Mouse (Mus musculus): ENCODE data around the gene Ago4. TPM values are rescaled to one million over a fixed set of nuclear protein-coding genes. Genes with fewer than 3 reads are reported as not detected.

Gene Ago4
- polyA plus RNA-seq, 1 experiment, result not detected

- WGBS, result 66% methylated on average over 6 of the region's 6 CpGs
- TF ChIP-seq POLR2A (IDR thresholded peaks at IDR 0.05; ENCODE audit: insufficient read depth, low read depth, low read length) (no peak), CTCF (IDR thresholded peaks at IDR 0.05; ENCODE audit: insufficient read depth, low read depth, low read length) (no peak)
- Histone ChIP-seq H3K27ac (ENCODE audit: insufficient read depth, low read depth, low read length) (no peak overlapping the region), H3K4me3 (ENCODE audit: insufficient read depth, low read depth, low read length) (no peak overlapping the region), H3K4me1 (ENCODE audit: control insufficient read depth, insufficient read depth, low read length) (no peaks in the 10 kb centered on the region)
Measured at GRCm38 (mm10) chr4:126502141-126502976, 30.9 kb downstream of the Ago4 start.

- TF ChIP-seq CTCF (IDR thresholded peaks at IDR 0.05; ENCODE audit: insufficient read depth, low read depth, low read length), result no peak
- WGBS, result 87% methylated on average over 1 of the region's 1 CpGs
- Histone ChIP-seq H3K27ac (ENCODE audit: insufficient read depth, low read depth, low read length) (no peak overlapping the region), H3K4me1 (ENCODE audit: control insufficient read depth, insufficient read depth, low read length) (no peaks in the 10 kb centered on the region), H3K4me3 (ENCODE audit: insufficient read depth, low read depth, low read length) (no peak overlapping the region)
Measured at GRCm38 (mm10) chr4:126498601-126499000, 34.7 kb downstream of the Ago4 start.

- no peaks in the 10 kb centered on the region for H3K4me1 ChIP-seq (ENCODE audit: control insufficient read depth, insufficient read depth, low read length)
- no peak for TF ChIP-seq CTCF (IDR thresholded peaks at IDR 0.05; ENCODE audit: insufficient read depth, low read depth, low read length)
- TF ChIP-seq POLR2A (IDR thresholded peaks at IDR 0.05; ENCODE audit: insufficient read depth, low read depth, low read length), result no peak
- 92% methylated on average over 2 of the region's 2 CpGs for WGBS
- H3K4me3 ChIP-seq (ENCODE audit: insufficient read depth, low read depth, low read length), result no peak overlapping the region
- H3K27ac ChIP-seq (ENCODE audit: insufficient read depth, low read depth, low read length), result no peak overlapping the region
Measured at GRCm38 (mm10) chr4:126496963-126497362, 36.3 kb downstream of the Ago4 start.

- no peak for TF ChIP-seq CTCF (IDR thresholded peaks at IDR 0.05; ENCODE audit: insufficient read depth, low read depth, low read length)
- H3K27ac ChIP-seq (ENCODE audit: insufficient read depth, low read depth, low read length), result no peak overlapping the region
- WGBS, result 50% methylated on average over 5 of the region's 5 CpGs
- no peaks in the 10 kb centered on the region for H3K4me1 ChIP-seq (ENCODE audit: control insufficient read depth, insufficient read depth, low read length)
- H3K4me3 ChIP-seq (ENCODE audit: insufficient read depth, low read depth, low read length), result no peak overlapping the region
Measured at GRCm38 (mm10) chr4:126495942-126496790, 37.1 kb downstream of the Ago4 start.

- 69% methylated on average over 5 of the region's 5 CpGs for WGBS
- Histone ChIP-seq H3K4me3 (ENCODE audit: insufficient read depth, low read depth, low read length) (no peak overlapping the region), H3K27ac (ENCODE audit: insufficient read depth, low read depth, low read length) (no peak overlapping the region), H3K4me1 (ENCODE audit: control insufficient read depth, insufficient read depth, low read length) (no peaks in the 10 kb centered on the region)
- TF ChIP-seq CTCF (IDR thresholded peaks at IDR 0.05; ENCODE audit: insufficient read depth, low read depth, low read length) (no peak), POLR2A (IDR thresholded peaks at IDR 0.05; ENCODE audit: insufficient read depth, low read depth, low read length) (no peak)
Measured at GRCm38 (mm10) chr4:126495453-126495852, 37.8 kb downstream of the Ago4 start.

- 80% methylated on average over 4 of the region's 4 CpGs for WGBS
- Histone ChIP-seq H3K4me3 (ENCODE audit: insufficient read depth, low read depth, low read length) (no peak overlapping the region), H3K4me1 (ENCODE audit: control insufficient read depth, insufficient read depth, low read length) (no peaks in the 10 kb centered on the region), H3K27ac (ENCODE audit: insufficient read depth, low read depth, low read length) (no peak overlapping the region)
- no peak for TF ChIP-seq POLR2A (IDR thresholded peaks at IDR 0.05; ENCODE audit: insufficient read depth, low read depth, low read length)
- no peak for TF ChIP-seq CTCF (IDR thresholded peaks at IDR 0.05; ENCODE audit: insufficient read depth, low read depth, low read length)
Measured at GRCm38 (mm10) chr4:126493416-126493815, 39.9 kb downstream of the Ago4 start.

- 60% methylated on average over 5 of the region's 5 CpGs for WGBS
- no peak for TF ChIP-seq CTCF (IDR thresholded peaks at IDR 0.05; ENCODE audit: insufficient read depth, low read depth, low read length)
- TF ChIP-seq POLR2A (IDR thresholded peaks at IDR 0.05; ENCODE audit: insufficient read depth, low read depth, low read length), result no peak
- Histone ChIP-seq H3K4me1 (ENCODE audit: control insufficient read depth, insufficient read depth, low read length) (no peaks in the 10 kb centered on the region), H3K27ac (ENCODE audit: insufficient read depth, low read depth, low read length) (no peak overlapping the region), H3K4me3 (ENCODE audit: insufficient read depth, low read depth, low read length) (no peak overlapping the region)
Measured at GRCm38 (mm10) chr4:126491977-126492376, 41.3 kb downstream of the Ago4 start.

- H3K4me3 ChIP-seq (ENCODE audit: insufficient read depth, low read depth, low read length), result no peak overlapping the region
- no peak overlapping the region for H3K27ac ChIP-seq (ENCODE audit: insufficient read depth, low read depth, low read length)
- WGBS, result 80% methylated on average over 12 of the region's 12 CpGs
- no peaks in the 10 kb centered on the region for H3K4me1 ChIP-seq (ENCODE audit: control insufficient read depth, insufficient read depth, low read length)
- no peak for TF ChIP-seq CTCF (IDR thresholded peaks at IDR 0.05; ENCODE audit: insufficient read depth, low read depth, low read length)
- TF ChIP-seq POLR2A (IDR thresholded peaks at IDR 0.05; ENCODE audit: insufficient read depth, low read depth, low read length), result no peak
Measured at GRCm38 (mm10) chr4:126490726-126491125, 42.5 kb downstream of the Ago4 start.

- WGBS, result 88% methylated on average over 5 of the region's 5 CpGs
Measured at GRCm38 (mm10) chr4:126489811-126490210, 43.5 kb downstream of the Ago4 start.

More at GRCm38 (mm10) chr4:126489811-126490210, 43.5 kb downstream of the Ago4 start:
- no peak overlapping the region for H3K4me3 ChIP-seq (ENCODE audit: insufficient read depth, low read depth, low read length)
- TF ChIP-seq POLR2A (IDR thresholded peaks at IDR 0.05; ENCODE audit: insufficient read depth, low read depth, low read length), result no peak
- TF ChIP-seq CTCF (IDR thresholded peaks at IDR 0.05; ENCODE audit: insufficient read depth, low read depth, low read length), result no peak
- no peak overlapping the region for H3K27ac ChIP-seq (ENCODE audit: insufficient read depth, low read depth, low read length)
- H3K4me1 ChIP-seq (ENCODE audit: control insufficient read depth, insufficient read depth, low read length), result no peaks in the 10 kb centered on the region

Measured in olfactory bulb, adult 2 months (tissue).